Mouse (Mus musculus) midbrain, embryonic 10.5 days (tissue): Measurements from ENCODE around the gene Rab17. TPM values are rescaled to one million over a fixed set of nuclear protein-coding genes. Genes with fewer than 3 reads are reported as not detected.

Experiments used
- DNase-seq: peaks from one replicate; pipeline ENCODE4 v3.0.0-alpha.2; 2017; ENCODE audit warnings: low spot score
- H3K27ac ChIP-seq: fragments of 300-500 bp; sonication (generic); replicated peaks from 2 replicates; pipeline ENCODE4 v1.5.1; 2016; ENCODE audit warnings: mild to moderate bottlenecking
- H3K27me3 ChIP-seq: fragments of 300-500 bp; sonication (generic); 2 replicates; pipeline ENCODE4 v1.6.1; 2016; ENCODE audit warnings: low read depth, mild to moderate bottlenecking; ENCODE audit not compliant: poor library complexity, severe bottlenecking
- H3K36me3 ChIP-seq: fragments of 300-500 bp; sonication (generic); 2 replicates; pipeline ENCODE4 v1.6.1; 2016; ENCODE audit warnings: mild to moderate bottlenecking, moderate library complexity
- H3K4me1 ChIP-seq: fragments of 300-500 bp; sonication (generic); 2 replicates; pipeline ENCODE4 v1.6.1; 2016
- H3K4me3 ChIP-seq: fragments of 300-500 bp; sonication (generic); 2 replicates; pipeline ENCODE4 v1.5.1; 2016; ENCODE audit warnings: mild to moderate bottlenecking, moderate library complexity
- H3K9me3 ChIP-seq: fragments of 300-500 bp; sonication (generic); replicated peaks from 2 replicates; pipeline ENCODE4 v1.6.1; 2016; ENCODE audit warnings: mild to moderate bottlenecking
- WGBS: fragments of 180-500 bp; shearing (Covaris S2); methylation state at CpG from one replicate; pipeline ENCODE4 v1.1.7; 2016; 5-methylcytosine and 5-hydroxymethylcytosine counted together
- polyA plus RNA-seq: library from polyadenylated mRNA; unstranded; fragments of >200 nt; fragmentation: Nextera tagmentation; extraction: Ambion mirVana; gene quantifications from 2 replicates; pipeline ENCODE4 v1.2.1, GENCODE M21; 2016

Gene Rab17
- not detected in 2 replicates for polyA plus RNA-seq

- H3K4me1 ChIP-seq, result peaks cover 24% of the 10 kb centered on the region
- H3K36me3 ChIP-seq, result no peaks in the 10 kb centered on the region
- H3K9me3 ChIP-seq, result no peaks in the 10 kb centered on the region
- DNase-seq, result no peak
- peaks cover 22% of the 10 kb centered on the region for H3K27me3 ChIP-seq
- WGBS, result 46% methylated on average over 9 of the region's 9 CpGs
- no peak within 1 kb of the TSS for H3K4me3 ChIP-seq
- no peak within 1 kb of the TSS for H3K27ac ChIP-seq
Observed at GRCm38 (mm10) chr1:90969347-90969784, at the start of gene Rab17. Gene Rab17, minus strand, starts transcription at chr1:90969661.

- Histone ChIP-seq H3K27ac (peak overlapping the region; percentile 61; the same call in 1 of the 2 replicates), H3K27me3 (no peaks in the 10 kb centered on the region), H3K4me3 (peak overlapping the region; percentile 33), H3K4me1 (peaks cover 27% of the 10 kb centered on the region), H3K9me3 (no peaks in the 10 kb centered on the region), H3K36me3 (peaks cover 4% of the 10 kb centered on the region)
- WGBS, result 20% methylated on average over 20 of the region's 20 CpGs
- peak; percentile 46 for DNase-seq
Observed at GRCm38 (mm10) chr1:91017111-91017758, 47.8 kb upstream of the Rab17 start.

DNA sequence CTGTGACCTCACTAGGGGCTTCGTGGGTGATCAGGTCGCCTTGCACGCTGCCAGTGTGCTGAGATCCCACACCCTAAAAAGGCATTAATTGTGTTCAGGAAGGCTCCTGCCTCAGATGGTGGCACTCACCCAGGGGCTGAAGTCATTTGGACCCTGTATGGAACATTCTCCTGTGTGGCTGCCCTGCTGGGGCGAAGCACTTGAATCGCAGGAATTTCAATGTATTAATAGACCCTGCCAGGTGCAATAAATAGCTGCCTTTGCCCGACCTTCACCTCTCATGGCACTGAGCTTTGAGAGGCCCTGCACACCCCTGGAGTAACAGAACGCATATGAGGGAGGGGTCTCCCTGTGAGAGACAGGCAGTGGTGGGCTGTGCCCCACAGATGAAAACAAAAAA, 46.1 kb upstream of the Rab17 start:
- Histone ChIP-seq H3K9me3 (no peaks in the 10 kb centered on the region), H3K4me3 (no peak overlapping the region), H3K27ac (no peak overlapping the region), H3K4me1 (peaks cover 37% of the 10 kb centered on the region), H3K36me3 (peaks cover under 1% of the 10 kb centered on the region; the same call in 1 of the 2 replicates), H3K27me3 (no peaks in the 10 kb centered on the region)
- no peak for DNase-seq
- 84% methylated on average over 7 of the region's 7 CpGs for WGBS

GRCm38 (mm10) chr1:91013803-91014202, 44.3 kb upstream of the Rab17 start:
- Histone ChIP-seq H3K4me3 (no peak overlapping the region), H3K36me3 (no peaks in the 10 kb centered on the region), H3K4me1 (peaks cover 37% of the 10 kb centered on the region), H3K9me3 (no peaks in the 10 kb centered on the region), H3K27me3 (no peaks in the 10 kb centered on the region), H3K27ac (no peak overlapping the region)
- WGBS, result 71% methylated on average over 3 of the region's 3 CpGs
- DNase-seq, result no peak

DNA sequence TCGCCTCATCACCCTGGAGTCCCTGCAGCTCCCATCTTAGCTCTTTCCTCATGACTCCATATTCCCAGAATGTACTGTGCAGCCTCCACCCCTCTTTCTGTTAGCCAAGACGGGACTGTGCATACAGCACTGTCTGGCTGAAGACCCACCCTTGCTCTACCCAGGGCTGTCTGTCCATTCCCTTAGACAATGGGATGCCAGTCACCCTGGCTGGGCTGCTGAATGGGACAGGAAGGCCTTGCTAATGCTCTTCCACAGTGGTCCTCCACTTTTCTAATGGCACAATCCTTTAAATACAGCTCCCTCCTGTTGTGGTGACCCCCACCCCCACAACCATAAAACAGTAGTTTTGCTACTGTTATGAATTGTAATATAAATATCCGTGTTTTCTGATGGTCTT, 41.9 kb upstream of the Rab17 start:
- Histone ChIP-seq H3K27ac (no peak overlapping the region), H3K4me3 (no peak overlapping the region), H3K9me3 (no peaks in the 10 kb centered on the region), H3K4me1 (peaks cover 24% of the 10 kb centered on the region), H3K27me3 (no peaks in the 10 kb centered on the region), H3K36me3 (no peaks in the 10 kb centered on the region)
- no peak for DNase-seq
- WGBS, result 82% methylated on average over 3 of the region's 3 CpGs

- peaks cover 23% of the 10 kb centered on the region for H3K4me1 ChIP-seq
- no peak for DNase-seq
- WGBS, result 98% methylated on average over 2 of the region's 2 CpGs
- H3K4me3 ChIP-seq, result no peak overlapping the region
- H3K27me3 ChIP-seq, result no peaks in the 10 kb centered on the region
- H3K27ac ChIP-seq, result no peak overlapping the region
- no peaks in the 10 kb centered on the region for H3K36me3 ChIP-seq
- no peaks in the 10 kb centered on the region for H3K9me3 ChIP-seq
Observed at GRCm38 (mm10) chr1:91010716-91011115, 41.3 kb upstream of the Rab17 start.

DNA sequence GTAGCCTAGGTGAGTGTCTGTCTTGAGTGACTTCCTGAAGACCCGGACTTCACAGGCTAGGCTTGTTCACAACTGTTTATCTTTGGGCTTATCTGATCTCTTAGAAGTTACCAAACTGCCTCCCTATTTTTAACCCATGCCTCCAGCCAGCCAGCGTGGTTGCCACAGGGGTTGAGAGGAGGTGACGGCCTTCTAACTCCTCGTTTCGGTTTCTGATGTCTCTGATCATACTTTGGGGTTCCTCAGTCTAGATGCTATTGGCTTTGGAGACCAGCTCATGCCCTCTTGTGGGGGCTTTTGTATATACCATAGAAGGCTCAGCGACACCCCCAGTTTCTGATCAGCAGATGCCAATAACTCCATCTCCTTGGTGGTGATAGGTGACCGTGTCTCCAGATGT, 40.8 kb upstream of the Rab17 start:
- Histone ChIP-seq H3K9me3 (no peaks in the 10 kb centered on the region), H3K4me1 (peaks cover 18% of the 10 kb centered on the region), H3K27me3 (no peaks in the 10 kb centered on the region), H3K4me3 (no peak overlapping the region), H3K36me3 (no peaks in the 10 kb centered on the region), H3K27ac (no peak overlapping the region)
- no peak for DNase-seq
- WGBS, result 89% methylated on average over 7 of the region's 7 CpGs

DNA sequence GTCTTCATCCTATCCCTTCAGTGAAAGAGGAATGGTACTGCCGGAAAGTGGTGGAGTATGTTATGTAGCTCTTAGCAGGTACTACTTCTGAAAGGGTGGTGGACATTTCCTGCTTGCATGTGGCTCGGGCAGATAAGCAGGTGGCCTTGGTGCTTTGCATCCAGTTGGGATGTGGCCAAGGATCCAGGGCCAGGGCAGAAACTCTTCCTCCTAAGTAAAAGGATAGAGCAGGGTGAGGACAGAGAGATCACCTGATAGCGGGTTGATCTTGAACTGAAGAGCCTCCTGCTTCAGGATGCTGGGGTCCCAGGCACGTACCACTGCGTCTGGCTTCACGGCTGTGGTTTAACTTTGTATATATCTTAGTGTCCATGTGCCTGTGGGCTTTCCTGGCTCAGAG, 39.8 kb upstream of the Rab17 start:
- DNase-seq, result no peak
- WGBS, result 96% methylated on average over 6 of the region's 6 CpGs
- peaks cover 18% of the 10 kb centered on the region for H3K4me1 ChIP-seq

GRCm38 (mm10) chr1:91008746-91009145, 39.3 kb upstream of the Rab17 start:
- Histone ChIP-seq H3K36me3 (no peaks in the 10 kb centered on the region), H3K27me3 (no peaks in the 10 kb centered on the region), H3K4me3 (no peak overlapping the region), H3K9me3 (no peaks in the 10 kb centered on the region), H3K27ac (no peak overlapping the region), H3K4me1 (peaks cover 13% of the 10 kb centered on the region)
- WGBS, result 94% methylated on average over 9 of the region's 9 CpGs
- DNase-seq, result no peak

More for the DNA sequence above, 39.8 kb upstream of the Rab17 start:
- Histone ChIP-seq H3K9me3 (no peaks in the 10 kb centered on the region), H3K36me3 (no peaks in the 10 kb centered on the region), H3K27ac (no peak overlapping the region), H3K27me3 (no peaks in the 10 kb centered on the region), H3K4me3 (no peak overlapping the region)

DNA sequence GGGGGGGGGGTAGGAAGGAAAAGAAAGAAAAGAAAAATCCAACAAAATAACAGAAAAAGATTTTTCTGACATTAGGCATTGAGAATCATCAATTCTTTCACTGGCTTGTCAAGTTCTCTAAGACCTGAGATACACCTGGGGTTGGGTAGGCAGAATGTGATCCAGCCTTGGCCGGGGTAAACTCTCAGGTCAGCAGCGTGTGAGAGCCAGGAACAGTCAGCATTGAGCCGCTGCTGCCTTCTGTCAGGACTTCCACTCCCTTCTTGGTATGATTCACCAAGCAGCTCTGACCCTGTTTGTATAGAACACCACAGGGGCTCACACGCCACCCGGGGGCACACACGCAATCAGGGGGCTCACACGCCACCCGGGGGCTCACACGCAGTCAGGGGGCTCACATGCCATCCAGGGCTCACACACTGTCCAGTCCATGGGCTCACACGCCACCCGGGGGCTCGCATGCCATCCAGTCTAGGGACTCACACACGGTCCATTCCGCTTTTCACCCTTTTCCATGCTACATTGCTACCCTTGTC, 38.8 kb upstream of the Rab17 start:
- H3K27me3 ChIP-seq, result no peaks in the 10 kb centered on the region
- DNase-seq, result no peak
- no peaks in the 10 kb centered on the region for H3K36me3 ChIP-seq
- H3K4me1 ChIP-seq, result peaks cover 12% of the 10 kb centered on the region
- 93% methylated on average over 14 of the region's 14 CpGs for WGBS
- H3K4me3 ChIP-seq, result no peak overlapping the region
- H3K27ac ChIP-seq, result no peak overlapping the region
- H3K9me3 ChIP-seq, result no peaks in the 10 kb centered on the region

GRCm38 (mm10) chr1:91006708-91007107, 37.2 kb upstream of the Rab17 start:
- DNase-seq, result no peak
- H3K27me3 ChIP-seq, result no peaks in the 10 kb centered on the region
- H3K27ac ChIP-seq, result no peak overlapping the region
- no peaks in the 10 kb centered on the region for H3K36me3 ChIP-seq
- 93% methylated on average over 9 of the region's 9 CpGs for WGBS
- no peaks in the 10 kb centered on the region for H3K9me3 ChIP-seq
- peaks cover 5% of the 10 kb centered on the region; the same call in 1 of the 2 replicates for H3K4me1 ChIP-seq
- H3K4me3 ChIP-seq, result no peak overlapping the region

- DNase-seq, result no peak
- WGBS, result 85% methylated on average over 5 of the region's 5 CpGs
- no peaks in the 10 kb centered on the region for H3K27me3 ChIP-seq
- no peaks in the 10 kb centered on the region for H3K36me3 ChIP-seq
- no peak overlapping the region for H3K27ac ChIP-seq
- no peaks in the 10 kb centered on the region for H3K9me3 ChIP-seq
- no peaks in the 10 kb centered on the region for H3K4me1 ChIP-seq
- H3K4me3 ChIP-seq, result no peak overlapping the region
Observed at GRCm38 (mm10) chr1:91006037-91006436, 36.6 kb upstream of the Rab17 start.

DNA sequence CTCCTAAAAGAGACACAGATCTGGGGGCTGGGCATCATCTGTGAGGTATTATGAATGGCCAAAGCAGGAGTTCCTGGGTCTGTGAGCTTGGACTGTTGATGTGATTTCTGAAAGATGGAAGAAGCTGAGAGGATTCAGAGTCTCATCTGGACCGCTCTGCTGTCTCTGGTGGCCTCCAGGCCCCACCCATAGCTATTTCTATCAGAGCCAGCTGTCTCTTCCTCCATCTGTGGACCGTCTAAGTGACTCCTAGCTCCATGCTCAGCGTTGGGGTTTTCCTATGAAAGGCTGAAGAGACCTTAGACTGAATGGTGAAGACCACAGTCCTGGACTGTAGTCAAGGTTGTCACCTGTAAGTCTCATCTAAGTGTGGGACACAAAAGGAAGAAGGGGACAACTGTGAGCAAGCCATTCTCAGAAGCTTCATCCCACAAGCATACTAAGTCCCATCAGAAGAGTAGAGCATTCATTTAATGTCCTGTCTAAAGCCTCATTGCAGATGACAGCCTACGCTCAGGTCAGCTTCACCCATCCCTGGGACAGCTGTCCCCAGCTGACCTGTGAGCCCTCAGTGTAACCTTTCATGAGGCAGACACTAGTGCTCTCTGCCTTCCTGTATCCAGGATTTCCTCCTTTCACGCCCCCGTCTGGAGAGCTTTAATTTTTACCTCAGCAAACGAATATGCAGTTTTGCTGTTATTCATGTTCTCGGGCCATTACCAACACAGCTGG, 34.2 kb upstream of the Rab17 start:
- 89% methylated on average over 8 of the region's 8 CpGs for WGBS
- DNase-seq, result no peak
- Histone ChIP-seq H3K27me3 (peaks cover 7% of the 10 kb centered on the region; the same call in 1 of the 2 replicates), H3K36me3 (no peaks in the 10 kb centered on the region), H3K27ac (no peak overlapping the region), H3K9me3 (no peaks in the 10 kb centered on the region), H3K4me3 (no peak overlapping the region), H3K4me1 (peaks cover 23% of the 10 kb centered on the region)
